Mouse (Mus musculus): ENCODE measurements around the gene Fut1.

DNA sequence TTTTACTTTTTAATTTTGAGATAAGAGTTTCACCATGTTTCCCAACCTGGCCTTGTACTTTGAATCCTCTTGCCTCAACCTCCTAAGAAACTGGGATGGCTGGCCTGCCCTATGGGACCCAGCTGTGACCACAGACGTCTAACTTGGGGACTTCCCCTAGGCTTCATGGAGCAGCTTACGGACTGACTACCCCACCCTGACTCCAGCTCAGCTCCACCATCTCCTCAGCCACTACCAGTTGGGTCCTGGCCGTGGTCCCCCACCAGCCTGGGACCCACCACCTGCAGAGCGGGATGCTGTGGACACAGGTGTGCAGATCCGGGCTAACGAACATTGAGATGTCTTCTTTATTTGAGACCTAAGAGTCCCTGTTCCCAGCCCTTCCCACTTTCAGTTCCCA lies 20.6 kb downstream of the Fut1 start:
- TF ChIP-seq CTCF (IDR thresholded peaks at IDR 0.05; ENCODE audit: control insufficient read depth, insufficient read depth, insufficient read length) = no peak
- TF ChIP-seq MAX (IDR thresholded peaks at IDR 0.05) = no peak
- no peak for TF ChIP-seq MYOD1 (IDR thresholded peaks at IDR 0.05; ENCODE audit: control insufficient read depth, insufficient read length, low read depth)
- TF ChIP-seq CEBPB (IDR thresholded peaks at IDR 0.05; ENCODE audit: low read depth) = no peak
